Mouse (Mus musculus) C2C12 (cell line): ENCODE measurements at regions not wholly inside any gene's neighbourhood (a gene's known extent, or its start where the extent isn't known, plus 50 kb on each side); places are given as distances from the start of the nearest gene placed in this dataset.
A peak's percentile ranks its signal among the peaks of the same experiment; 100 is the strongest.

ENCODE experiments used
- H3K27me3 ChIP-seq: one replicate; pipeline ENCODE4 v1.6.1; 2011; ENCODE audit not compliant: control insufficient read depth, insufficient read depth, insufficient read length
- H3K36me3 ChIP-seq: one replicate; pipeline ENCODE4 v1.6.1; 2011; ENCODE audit not compliant: control insufficient read depth, insufficient read depth
- H3K4me3 ChIP-seq: one replicate; pipeline ENCODE4 v1.5.1; 2011; ENCODE audit warnings: mild to moderate bottlenecking, control low read depth; ENCODE audit not compliant: poor library complexity, insufficient read depth, severe bottlenecking
- H3K79me2 ChIP-seq: one replicate; pipeline ENCODE4 v1.6.1; 2011; ENCODE audit not compliant: control insufficient read depth, insufficient read depth
- H3K79me3 ChIP-seq: one replicate; pipeline ENCODE4 v1.6.1; 2011; ENCODE audit warnings: low read depth, control low read depth
- H3ac ChIP-seq: one replicate; pipeline ENCODE3; 2011; ENCODE audit warnings: low read depth; ENCODE audit not compliant: control insufficient read depth, insufficient read length
- CEBPB ChIP-seq: IDR thresholded peaks from one replicate; pipeline ENCODE4 v1.6.1; 2011; ENCODE audit warnings: low read depth, mild to moderate bottlenecking, control low read depth, moderate library complexity
- CTCF ChIP-seq: IDR thresholded peaks from one replicate; pipeline ENCODE4 v1.5.1; 2011; ENCODE audit not compliant: control insufficient read depth, insufficient read depth, insufficient read length
- FOSL1 ChIP-seq: IDR thresholded peaks from one replicate; pipeline ENCODE4 v1.8.0; 2011; ENCODE audit warnings: mild to moderate bottlenecking, low read length; ENCODE audit not compliant: poor library complexity, insufficient read depth, severe bottlenecking
- MAX ChIP-seq: IDR thresholded peaks from one replicate; pipeline ENCODE4 v1.6.1; 2011; ENCODE audit warnings: mild to moderate bottlenecking, control low read depth
- MYOD1 ChIP-seq: IDR thresholded peaks from one replicate; pipeline ENCODE4 v1.6.1; 2011; ENCODE audit warnings: low read depth; ENCODE audit not compliant: control insufficient read depth, insufficient read length
- MYOG ChIP-seq: IDR thresholded peaks from one replicate; pipeline ENCODE4 v1.6.1; 2011; ENCODE audit not compliant: control insufficient read depth, insufficient read length; ENCODE audit errors: extremely low read depth
- USF1 ChIP-seq: IDR thresholded peaks from one replicate; pipeline ENCODE4 v1.6.1; 2011; ENCODE audit warnings: low read depth, mild to moderate bottlenecking, control low read depth, moderate library complexity

- Histone ChIP-seq H3ac (no peak overlapping the region), H3K79me2 (no peaks in the 10 kb centered on the region), H3K4me3 (no peak overlapping the region), H3K79me3 (no peaks in the 10 kb centered on the region), H3K36me3 (no peaks in the 10 kb centered on the region), H3K27me3 (no peaks in the 10 kb centered on the region)
- TF ChIP-seq MYOD1 (no peak), MAX (no peak), MYOG (no peak), FOSL1 (no peak), CEBPB (no peak)
These were observed 168.8 kb downstream of the Shq1 start for GRCm38 (mm10) chr6:100502139-100502538.

- TF ChIP-seq MYOG (no peak), FOSL1 (no peak), CTCF (no peak)
- Histone ChIP-seq H3K4me3 (no peak overlapping the region), H3K36me3 (no peaks in the 10 kb centered on the region), H3K79me2 (no peaks in the 10 kb centered on the region), H3ac (no peak overlapping the region), H3K27me3 (no peaks in the 10 kb centered on the region), H3K79me3 (no peaks in the 10 kb centered on the region)
These were observed 170.2 kb downstream of the Shq1 start for GRCm38 (mm10) chr6:100500741-100501140.

GRCm38 (mm10) chr6:100500060-100500459 is 170.9 kb downstream of the Shq1 start:
- no peak overlapping the region for H3ac ChIP-seq
- no peak overlapping the region for H3K4me3 ChIP-seq
- no peaks in the 10 kb centered on the region for H3K79me3 ChIP-seq
- H3K36me3 ChIP-seq, result no peaks in the 10 kb centered on the region
- TF ChIP-seq MYOG (no peak), CEBPB (no peak), CTCF (no peak), MAX (no peak), FOSL1 (no peak), USF1 (no peak), MYOD1 (no peak)
- no peaks in the 10 kb centered on the region for H3K79me2 ChIP-seq
- H3K27me3 ChIP-seq, result no peaks in the 10 kb centered on the region

- H3K4me3 ChIP-seq, result no peak overlapping the region
- no peaks in the 10 kb centered on the region for H3K79me2 ChIP-seq
- no peaks in the 10 kb centered on the region for H3K27me3 ChIP-seq
- no peaks in the 10 kb centered on the region for H3K79me3 ChIP-seq
- H3ac ChIP-seq, result no peak overlapping the region
- no peak for TF ChIP-seq MAX
- no peak for TF ChIP-seq FOSL1
- no peaks in the 10 kb centered on the region for H3K36me3 ChIP-seq
These were observed 172.1 kb downstream of the Shq1 start for GRCm38 (mm10) chr6:100498861-100499271.

- H3K79me2 ChIP-seq, result no peaks in the 10 kb centered on the region
- TF ChIP-seq MYOG, result no peak
- no peak for TF ChIP-seq USF1
- TF ChIP-seq CEBPB, result no peak
- TF ChIP-seq FOSL1, result no peak
- TF ChIP-seq MYOD1, result no peak
- TF ChIP-seq CTCF, result no peak
- TF ChIP-seq MAX, result no peak
- no peak overlapping the region for H3K4me3 ChIP-seq
- no peak overlapping the region for H3ac ChIP-seq
- H3K27me3 ChIP-seq, result no peaks in the 10 kb centered on the region
- H3K79me3 ChIP-seq, result no peaks in the 10 kb centered on the region
- H3K36me3 ChIP-seq, result no peaks in the 10 kb centered on the region
These were observed 172.8 kb downstream of the Shq1 start for GRCm38 (mm10) chr6:100498126-100498525.

- H3ac ChIP-seq, result no peak overlapping the region
- no peak overlapping the region for H3K4me3 ChIP-seq
- no peaks in the 10 kb centered on the region for H3K79me3 ChIP-seq
- H3K27me3 ChIP-seq, result no peaks in the 10 kb centered on the region
- no peaks in the 10 kb centered on the region for H3K36me3 ChIP-seq
- no peaks in the 10 kb centered on the region for H3K79me2 ChIP-seq
- TF ChIP-seq CEBPB, result no peak
These were observed 174.8 kb downstream of the Shq1 start for GRCm38 (mm10) chr6:100496135-100496534.

GRCm38 (mm10) chr6:100495131-100495530 is 175.8 kb downstream of the Shq1 start:
- Histone ChIP-seq H3K79me2 (no peaks in the 10 kb centered on the region), H3ac (peak overlapping the region; percentile 47), H3K27me3 (no peaks in the 10 kb centered on the region), H3K4me3 (no peak overlapping the region), H3K36me3 (no peaks in the 10 kb centered on the region), H3K79me3 (no peaks in the 10 kb centered on the region)
- TF ChIP-seq USF1 (peak; percentile 98), CEBPB (no peak)
